Mouse (Mus musculus) kidney, adult 2 months (tissue): ENCODE data around the gene Madcam1. TPM values are rescaled to one million over a fixed set of nuclear protein-coding genes. Genes with fewer than 3 reads are reported as not detected.
A peak's percentile ranks its signal among the peaks of the same experiment; 100 is the strongest.

Experiments used
- DNase-seq: peaks from one replicate; pipeline ENCODE4 v3.0.0; 2021
- H3K27ac ChIP-seq: fragments of 200-500 bp; 2 replicates; pipeline ENCODE4 v1.5.1; 2012; ENCODE audit warnings: low read depth, low read length, control low read depth, inconsistent platforms; ENCODE audit not compliant: insufficient read depth
- H3K27me3 ChIP-seq: fragments of 200-500 bp; replicated peaks from 2 replicates; pipeline ENCODE4 v1.6.1; 2012; ENCODE audit warnings: mild to moderate bottlenecking, moderate library complexity, low read length, inconsistent platforms; ENCODE audit not compliant: control insufficient read depth, insufficient read depth
- H3K36me3 ChIP-seq: fragments of 200-500 bp; 2 replicates; pipeline ENCODE4 v1.6.1; 2012; ENCODE audit warnings: mild to moderate bottlenecking, moderate library complexity, low read length, inconsistent platforms; ENCODE audit not compliant: control insufficient read depth, insufficient read depth
- H3K4me1 ChIP-seq: fragments of 200-500 bp; 2 replicates; pipeline ENCODE4 v1.6.1; 2011; ENCODE audit warnings: low read length; ENCODE audit not compliant: control insufficient read depth, insufficient read depth
- H3K4me3 ChIP-seq: fragments of 200-500 bp; 2 replicates; pipeline ENCODE4 v1.5.1; 2011; ENCODE audit warnings: mild to moderate bottlenecking, low read depth, low read length, control low read depth; ENCODE audit not compliant: insufficient read depth
- CTCF ChIP-seq: fragments of 200-500 bp; conservative IDR thresholded peaks from 2 replicates; pipeline ENCODE4 v1.5.1; 2011; ENCODE audit warnings: low read depth, mild to moderate bottlenecking, control low read depth, low read length, moderate library complexity, mixed read lengths; ENCODE audit not compliant: insufficient read depth, insufficient read length
- POLR2A ChIP-seq: fragments of 200-500 bp; IDR thresholded peaks from one replicate; pipeline ENCODE4 v1.6.1; 2011; ENCODE audit warnings: low read depth, low read length, control low read depth
- WGBS: fragments of 180-500 bp; shearing (Covaris S2); methylation state at CpG from one replicate; pipeline ENCODE4 v1.1.7; 2018; 5-methylcytosine and 5-hydroxymethylcytosine counted together
- polyA plus RNA-seq: library from polyadenylated mRNA; depleted of rRNA; stranded (reverse); fragments of >200 nt; gene quantifications from 2 replicates; pipeline ENCODE4 v1.2.3, GENCODE M21; 2012; rRNA removed

The Madcam1 gene
- 0.44 TPM in 1 of 2 replicates, not detected in the other for polyA plus RNA-seq

DNA sequence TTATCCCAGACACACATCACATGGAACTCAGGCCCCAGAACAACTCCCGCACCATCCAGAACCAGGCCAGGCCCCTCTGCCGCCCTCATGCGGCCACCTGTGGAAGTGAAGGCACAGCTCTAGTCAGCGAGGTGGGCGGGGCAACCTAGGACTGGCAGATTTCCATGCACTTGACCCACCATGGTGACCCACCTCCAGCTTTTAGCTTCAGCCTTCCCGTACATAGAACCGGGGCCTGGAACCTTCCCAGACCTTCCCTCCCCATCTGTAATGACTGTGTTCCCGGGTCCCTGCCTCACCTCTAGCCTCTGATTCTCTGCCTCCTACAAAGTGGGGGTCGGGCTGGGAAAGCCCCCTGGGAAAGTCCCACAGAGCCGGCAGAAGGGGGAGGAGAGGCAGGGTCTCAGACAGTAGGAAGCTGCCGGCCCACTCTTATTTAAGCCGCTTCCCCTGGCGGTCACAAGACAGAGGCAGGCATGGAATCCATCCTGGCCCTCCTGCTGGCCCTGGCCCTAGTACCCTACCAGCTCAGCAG, at the start of gene Madcam1:
Gene Madcam1, plus strand, starts transcription at position 429 of the 535 bp plus-strand sequence.
- H3K27me3 ChIP-seq: no peaks in the 10 kb centered on the region
- no peak within 1 kb of the TSS for H3K4me3 ChIP-seq
- H3K27ac ChIP-seq: no peak within 1 kb of the TSS
- WGBS: 15% methylated on average over 13 of the region's 13 CpGs
- peak; percentile 70 for DNase-seq
- H3K36me3 ChIP-seq: no peaks in the 10 kb centered on the region
- no peaks in the 10 kb centered on the region for H3K4me1 ChIP-seq
- TF ChIP-seq POLR2A (no peak), CTCF (peak; percentile 84)

DNA sequence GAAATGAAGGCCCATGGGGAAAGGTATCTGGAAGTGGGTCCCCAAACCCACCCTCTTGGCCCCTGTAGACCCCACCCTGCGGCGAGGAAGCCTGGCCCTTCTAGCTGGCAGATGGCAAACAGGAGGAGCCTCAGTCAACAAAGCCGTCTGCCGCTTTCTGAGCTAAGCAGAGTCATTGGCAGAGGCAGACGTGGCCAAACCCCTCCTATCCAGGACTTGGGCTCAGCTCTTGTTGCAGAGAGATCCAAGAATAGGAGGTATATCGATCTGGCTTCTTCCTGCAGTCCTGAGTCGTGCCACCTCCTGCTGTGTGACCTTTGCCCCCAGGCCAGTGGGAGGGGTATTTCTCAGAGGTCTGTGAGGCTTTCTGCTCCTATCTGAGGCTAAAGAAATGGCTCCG, 48.5 kb upstream of the Madcam1 start:
- Histone ChIP-seq H3K36me3 (no peaks in the 10 kb centered on the region), H3K27ac (no peak overlapping the region), H3K4me3 (no peak overlapping the region), H3K4me1 (no peaks in the 10 kb centered on the region), H3K27me3 (peaks cover 2% of the 10 kb centered on the region; the same call in 1 of the 2 replicates)
- TF ChIP-seq POLR2A (no peak), CTCF (no peak)
- 26% methylated on average over 8 of the region's 8 CpGs for WGBS
- no peak for DNase-seq

DNA sequence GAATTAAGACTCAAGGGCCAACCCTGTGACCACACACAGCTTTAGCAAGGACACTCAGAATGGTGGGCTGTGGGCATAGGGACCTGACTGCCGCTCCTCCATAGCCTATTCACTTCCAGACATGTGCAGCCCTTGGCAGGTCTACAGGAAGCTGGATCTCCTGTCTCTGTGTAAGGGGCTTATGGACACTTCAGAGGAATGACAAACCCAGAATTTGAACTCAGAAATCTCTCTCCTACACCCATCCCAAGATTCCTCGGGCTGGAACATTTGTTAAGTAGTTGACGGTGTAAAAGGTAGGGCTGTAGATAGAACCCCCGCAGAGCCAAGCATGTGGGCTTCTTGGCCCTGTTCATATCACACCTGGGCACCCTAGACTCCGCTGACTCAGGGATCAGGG, 48.0 kb upstream of the Madcam1 start:
- Histone ChIP-seq H3K27ac (no peak overlapping the region), H3K4me3 (no peak overlapping the region), H3K4me1 (no peaks in the 10 kb centered on the region), H3K36me3 (no peaks in the 10 kb centered on the region), H3K27me3 (peaks cover 2% of the 10 kb centered on the region; the same call in 1 of the 2 replicates)
- TF ChIP-seq CTCF (no peak), POLR2A (no peak)
- no peak for DNase-seq
- 90% methylated on average over 5 of the region's 5 CpGs for WGBS

DNA sequence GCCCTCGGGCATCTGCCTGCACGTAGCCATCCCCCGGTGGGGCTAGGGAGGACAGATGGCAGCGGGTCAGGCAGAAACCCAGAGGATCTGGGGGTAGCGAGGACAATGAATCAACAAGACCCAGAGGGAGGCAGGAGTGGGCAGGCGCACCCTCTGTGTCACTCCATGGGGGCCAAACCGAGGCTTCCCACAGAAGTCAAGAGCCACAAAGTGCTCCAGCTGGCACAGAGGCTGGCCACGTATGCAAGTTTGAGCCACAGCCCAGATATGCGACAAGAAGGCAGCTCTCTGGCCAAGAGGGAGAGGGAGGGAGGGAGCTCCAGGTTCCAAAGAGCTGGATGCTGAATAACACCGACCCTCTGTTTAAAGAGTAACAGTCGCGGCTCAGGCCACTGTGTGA, 40.4 kb upstream of the Madcam1 start:
- Histone ChIP-seq H3K36me3 (no peaks in the 10 kb centered on the region), H3K4me3 (no peak overlapping the region), H3K4me1 (no peaks in the 10 kb centered on the region), H3K27me3 (no peaks in the 10 kb centered on the region), H3K27ac (no peak overlapping the region)
- WGBS: 69% methylated on average over 12 of the region's 12 CpGs
- no peak for DNase-seq
- TF ChIP-seq CTCF: no peak
- no peak for TF ChIP-seq POLR2A

DNA sequence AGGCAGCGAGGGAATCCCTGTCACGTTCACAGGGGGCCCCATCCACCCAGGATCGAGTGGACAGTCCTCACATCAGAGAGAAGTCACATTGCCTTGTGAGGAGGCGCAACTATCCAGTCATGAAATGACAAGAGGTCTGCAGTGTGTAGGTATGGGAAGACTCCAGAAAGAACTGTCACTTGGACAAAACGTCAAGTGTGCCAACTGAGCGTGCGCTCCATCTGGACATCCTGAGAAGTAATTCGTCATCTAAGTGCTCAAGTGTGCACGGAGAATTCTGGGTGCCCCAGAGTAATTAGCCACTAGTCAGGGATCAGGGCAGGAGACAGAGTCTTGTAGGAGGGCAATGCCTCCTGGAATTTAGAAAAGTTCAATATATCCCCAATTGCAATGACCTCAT, 39.0 kb upstream of the Madcam1 start:
- no peak for TF ChIP-seq POLR2A
- TF ChIP-seq CTCF: no peak
- Histone ChIP-seq H3K27ac (no peak overlapping the region), H3K4me1 (no peaks in the 10 kb centered on the region), H3K27me3 (no peaks in the 10 kb centered on the region), H3K4me3 (no peak overlapping the region), H3K36me3 (no peaks in the 10 kb centered on the region)
- 70% methylated on average over 9 of the region's 9 CpGs for WGBS
- DNase-seq: no peak

DNA sequence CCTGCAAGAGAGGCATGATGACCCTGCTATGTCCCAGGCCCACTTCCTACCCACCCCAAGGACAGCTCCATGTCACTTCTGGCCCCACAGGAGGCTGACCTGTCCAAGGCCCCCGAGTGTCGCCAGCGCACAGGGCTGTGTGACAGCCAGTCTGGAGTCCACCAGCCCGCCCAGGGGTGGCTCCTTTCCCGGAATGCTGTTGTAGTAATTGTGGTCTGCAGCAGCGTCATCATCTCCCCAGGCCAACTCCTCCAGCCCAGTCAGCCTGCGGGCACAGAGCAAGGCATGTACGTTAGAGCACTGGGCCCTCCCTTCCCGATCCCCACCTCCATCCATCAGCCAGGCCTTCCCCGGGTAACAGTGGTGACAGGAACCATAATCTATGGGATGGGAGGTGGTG, 38.2 kb upstream of the Madcam1 start:
- DNase-seq: no peak
- no peak overlapping the region for H3K27ac ChIP-seq
- no peaks in the 10 kb centered on the region for H3K36me3 ChIP-seq
- WGBS: 84% methylated on average over 10 of the region's 10 CpGs
- TF ChIP-seq POLR2A: no peak
- no peak for TF ChIP-seq CTCF
- no peaks in the 10 kb centered on the region for H3K4me1 ChIP-seq
- no peak overlapping the region for H3K4me3 ChIP-seq
- no peaks in the 10 kb centered on the region for H3K27me3 ChIP-seq

DNA sequence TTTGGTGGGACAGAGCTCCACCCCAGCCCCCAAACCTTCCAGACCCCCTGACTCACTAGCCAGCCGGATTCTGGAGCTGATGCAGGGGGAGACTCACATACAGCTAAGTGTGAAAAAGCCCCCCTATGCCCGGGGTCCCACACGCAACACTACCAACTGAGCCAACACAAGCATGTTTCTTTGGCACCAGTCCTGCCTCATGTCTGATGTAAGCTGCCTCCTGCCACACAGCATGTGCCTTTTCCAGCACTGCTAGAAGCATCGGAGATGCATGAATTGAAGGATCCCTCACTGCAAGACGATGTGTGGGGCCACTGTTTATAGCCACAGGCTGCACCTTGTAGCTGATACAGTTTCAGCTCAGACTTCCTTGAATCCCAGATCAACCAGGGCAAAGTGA, 36.0 kb upstream of the Madcam1 start:
- H3K4me3 ChIP-seq: no peak overlapping the region
- WGBS: 88% methylated on average over 5 of the region's 5 CpGs
- H3K27ac ChIP-seq: no peak overlapping the region
- H3K27me3 ChIP-seq: no peaks in the 10 kb centered on the region
- no peaks in the 10 kb centered on the region for H3K36me3 ChIP-seq
- TF ChIP-seq POLR2A: no peak
- H3K4me1 ChIP-seq: no peaks in the 10 kb centered on the region
- no peak for DNase-seq
